Mouse (Mus musculus) midbrain, embryonic 14.5 days (tissue): ENCODE measurements around the gene Rps6kc1. TPM values are rescaled to one million over a fixed set of nuclear protein-coding genes. Genes with fewer than 3 reads are reported as not detected.

Experiments
- ATAC-seq: fragments of 200-750 bp; cut with Nextera tagmentation; 2 replicates; pipeline ENCODE4 v1.8.0; 2017; ENCODE audit warnings: moderate number of reproducible peaks, moderate library complexity; ENCODE audit not compliant: low FRiP score, low TSS enrichment
- DNase-seq: peaks from one replicate; pipeline ENCODE4 v3.0.0-alpha.2; 2015
- H3K27ac ChIP-seq: fragments of 300-500 bp; sonication (generic); replicated peaks from 2 replicates; pipeline ENCODE4 v1.5.1; 2014; ENCODE audit warnings: mild to moderate bottlenecking, low read depth, low read length, moderate library complexity
- H3K27me3 ChIP-seq: fragments of 300-500 bp; sonication (generic); 2 replicates; pipeline ENCODE4 v1.6.1; 2014; ENCODE audit warnings: low read length, control low read depth, mixed read lengths; ENCODE audit not compliant: control insufficient read depth, insufficient read depth
- H3K36me3 ChIP-seq: fragments of 300-500 bp; sonication (generic); 2 replicates; pipeline ENCODE4 v1.6.1; 2014; ENCODE audit warnings: low read length, control low read depth; ENCODE audit not compliant: control insufficient read depth, insufficient read depth
- H3K4me1 ChIP-seq: fragments of 300-500 bp; sonication (generic); 2 replicates; pipeline ENCODE4 v1.6.1; 2014; ENCODE audit warnings: mild to moderate bottlenecking, antibody characterized with exemption, low read length, control low read depth; ENCODE audit not compliant: control insufficient read depth, insufficient read depth
- H3K4me2 ChIP-seq: fragments of 300-500 bp; sonication (generic); 2 replicates; pipeline ENCODE4 v1.6.1; 2014; ENCODE audit warnings: mild to moderate bottlenecking, low read length, moderate library complexity
- H3K4me3 ChIP-seq: fragments of 300-500 bp; sonication (generic); replicated peaks from 2 replicates; pipeline ENCODE4 v1.5.1; 2014; ENCODE audit warnings: low read depth, low read length
- H3K9ac ChIP-seq: fragments of 300-500 bp; sonication (generic); replicated peaks from 2 replicates; pipeline ENCODE4 v1.6.1; 2014; ENCODE audit warnings: mild to moderate bottlenecking, low read length, moderate library complexity
- H3K9me3 ChIP-seq: fragments of 300-500 bp; sonication (generic); 2 replicates; pipeline ENCODE4 v1.6.1; 2016; ENCODE audit warnings: low read length, control low read depth, mixed read lengths; ENCODE audit not compliant: control insufficient read depth
- WGBS: fragments of 180-500 bp; shearing (Covaris S2); extraction: QIAGEN DNeasy Blood & Tissue Kit; methylation state at CpG from one replicate; pipeline ENCODE4 v1.1.7; 2014; 5-methylcytosine and 5-hydroxymethylcytosine counted together
- polyA plus RNA-seq: library from polyadenylated mRNA; unstranded; fragments of >200 nt; fragmentation: Nextera tagmentation; extraction: Ambion mirVana; gene quantifications from 2 replicates; pipeline ENCODE4 v1.2.1, GENCODE M21; 2014

Rps6kc1 gene
- polyA plus RNA-seq, 1 experiment from 2014 or later, result 31.0 TPM

DNA sequence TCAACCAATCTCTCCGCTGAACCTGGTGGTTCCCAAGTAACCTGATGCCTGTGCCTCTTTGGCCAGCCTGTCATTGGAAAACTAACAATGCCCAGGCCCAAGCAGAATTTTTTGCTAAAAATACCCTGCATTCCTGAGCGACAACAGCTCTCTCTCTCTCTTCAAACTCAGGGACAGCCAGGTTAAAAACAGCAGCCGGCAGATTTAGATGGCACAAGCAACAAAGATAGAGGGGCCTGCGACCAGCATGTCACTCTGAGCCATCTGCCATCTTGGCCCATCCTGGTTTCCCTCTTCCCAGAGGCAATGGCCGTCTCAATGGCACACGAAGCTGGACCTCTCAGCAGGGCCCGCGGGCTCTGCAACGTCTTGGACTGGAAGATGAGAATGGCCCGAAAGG, 242.5 kb downstream of the Rps6kc1 start:
- DNase-seq (no peak), ATAC-seq (no peak)

DNA sequence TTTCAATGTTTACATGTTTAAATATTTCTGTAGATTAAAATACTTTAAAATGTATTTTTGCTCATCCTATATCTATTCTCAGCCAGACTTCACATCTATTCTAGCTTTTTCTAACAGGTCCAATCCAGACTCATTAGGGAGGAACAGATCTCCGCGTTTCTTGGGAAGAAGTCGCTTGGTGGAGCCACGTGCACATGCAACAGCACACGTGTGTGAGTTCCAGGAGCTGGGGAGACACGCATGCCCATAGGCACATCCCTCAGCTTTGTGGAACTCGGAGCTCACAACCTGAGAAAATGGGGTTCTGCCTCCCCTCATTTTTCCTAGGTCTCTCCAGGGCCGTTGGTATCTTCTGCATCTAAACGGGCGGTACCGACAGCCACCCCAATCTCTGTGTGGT, 243.7 kb downstream of the Rps6kc1 start:
- WGBS, result 97% methylated on average over 11 of the region's 11 CpGs
- Histone ChIP-seq H3K4me1 (no peaks in the 10 kb centered on the region), H3K27me3 (no peaks in the 10 kb centered on the region), H3K9me3 (no peaks in the 10 kb centered on the region), H3K4me2 (no peak overlapping the region), H3K9ac (no peak overlapping the region), H3K4me3 (no peak overlapping the region), H3K36me3 (no peaks in the 10 kb centered on the region), H3K27ac (no peak overlapping the region)
- ATAC-seq (no peak), DNase-seq (no peak)

More for the DNA sequence above, 242.5 kb downstream of the Rps6kc1 start:
- H3K4me1 ChIP-seq, result no peaks in the 10 kb centered on the region
- H3K9ac ChIP-seq, result no peak overlapping the region
- no peaks in the 10 kb centered on the region for H3K9me3 ChIP-seq
- H3K36me3 ChIP-seq, result no peaks in the 10 kb centered on the region
- H3K4me3 ChIP-seq, result no peak overlapping the region
- no peak overlapping the region for H3K27ac ChIP-seq
- WGBS, result 84% methylated on average over 10 of the region's 10 CpGs
- H3K27me3 ChIP-seq, result no peaks in the 10 kb centered on the region
- H3K4me2 ChIP-seq, result no peak overlapping the region

DNA sequence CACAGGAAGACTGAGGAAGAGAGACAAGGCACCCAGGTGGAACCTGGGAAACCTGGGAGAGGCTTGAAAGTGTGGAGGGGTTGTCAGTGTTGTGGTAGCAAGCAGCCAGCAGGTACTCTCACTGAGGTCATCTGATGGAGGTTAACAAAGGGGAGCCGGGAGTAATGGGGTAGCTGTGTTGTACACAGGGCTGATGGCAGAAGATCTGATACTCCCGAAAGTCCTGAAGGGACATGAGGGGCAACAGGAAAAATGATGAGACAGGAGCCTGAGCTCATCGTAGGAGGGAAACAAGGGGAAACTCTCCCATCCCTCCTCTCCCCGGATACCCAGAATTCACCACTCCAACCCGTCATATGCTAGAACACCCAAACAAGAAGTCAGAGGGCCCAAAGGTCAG, 244.2 kb downstream of the Rps6kc1 start:
- no peak for DNase-seq
- H3K4me3 ChIP-seq, result no peak overlapping the region
- H3K27ac ChIP-seq, result no peak overlapping the region
- no peak for ATAC-seq
- 90% methylated on average over 5 of the region's 5 CpGs for WGBS
- no peak overlapping the region for H3K4me2 ChIP-seq
- no peaks in the 10 kb centered on the region for H3K4me1 ChIP-seq
- H3K9ac ChIP-seq, result no peak overlapping the region
- no peaks in the 10 kb centered on the region for H3K36me3 ChIP-seq
- no peaks in the 10 kb centered on the region for H3K9me3 ChIP-seq
- H3K27me3 ChIP-seq, result no peaks in the 10 kb centered on the region

DNA sequence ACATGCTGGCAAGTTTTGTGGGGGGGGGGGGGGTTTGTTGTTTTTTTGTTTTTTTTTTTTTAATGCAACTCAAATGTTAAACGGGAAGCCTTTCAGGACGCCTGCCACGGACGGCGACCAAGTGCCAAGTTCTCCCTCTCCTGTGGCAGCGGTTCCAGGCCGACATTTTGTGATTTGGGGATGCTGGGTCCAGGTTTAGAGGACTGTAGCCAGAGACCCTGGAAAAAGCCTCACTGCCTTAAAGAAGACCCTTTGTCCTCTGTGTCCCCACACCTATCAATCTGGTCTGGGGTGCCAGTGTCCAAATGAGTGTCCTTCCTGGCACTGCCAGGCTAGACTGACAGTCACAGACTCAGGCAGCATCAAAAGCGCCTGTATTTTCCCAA, 246.1 kb downstream of the Rps6kc1 start:
- Histone ChIP-seq H3K4me2 (no peak overlapping the region), H3K9ac (no peak overlapping the region), H3K27ac (no peak overlapping the region), H3K27me3 (no peaks in the 10 kb centered on the region), H3K4me3 (no peak overlapping the region), H3K9me3 (no peaks in the 10 kb centered on the region), H3K36me3 (no peaks in the 10 kb centered on the region), H3K4me1 (no peaks in the 10 kb centered on the region)
- WGBS, result 73% methylated on average over 8 of the region's 8 CpGs
- ATAC-seq (no peak), DNase-seq (no peak)

DNA sequence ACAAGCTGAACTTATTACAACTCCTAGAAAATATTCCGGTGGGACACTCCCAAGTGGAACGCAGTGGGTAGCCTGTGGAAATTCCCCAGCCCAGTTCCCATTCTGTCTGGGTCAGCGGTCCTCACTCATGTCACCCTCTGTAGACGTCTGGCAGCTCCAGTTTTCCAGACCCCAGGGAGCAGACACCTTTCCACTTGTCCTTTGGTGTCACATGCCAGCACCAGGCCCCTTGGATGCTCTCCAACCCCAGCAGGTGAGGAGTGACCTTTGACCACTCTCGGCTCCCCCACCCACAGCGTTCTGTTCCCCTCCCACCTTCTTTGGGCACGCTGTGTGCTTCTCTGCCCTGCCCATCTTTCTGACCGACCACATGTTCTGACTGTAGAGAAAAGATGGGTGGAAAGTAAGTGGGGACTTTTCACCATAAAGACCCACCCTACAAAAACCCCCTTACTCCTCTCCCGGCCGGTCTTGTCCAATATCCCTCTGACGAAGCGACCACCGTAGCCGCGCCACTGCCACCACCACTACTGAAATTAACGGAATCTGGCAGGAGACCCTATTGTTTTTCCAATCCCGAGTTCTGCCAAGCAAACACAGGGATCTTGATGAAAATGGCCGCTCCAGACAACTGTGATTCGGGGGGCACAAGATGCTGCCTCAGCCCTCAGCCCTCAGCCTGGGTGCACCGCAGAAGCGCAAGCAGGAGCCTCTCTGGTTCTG, 246.6 kb downstream of the Rps6kc1 start:
- no peak overlapping the region for H3K9ac ChIP-seq
- no peak for ATAC-seq
- no peak overlapping the region for H3K4me3 ChIP-seq
- WGBS, result 83% methylated on average over 21 of the region's 21 CpGs
- H3K36me3 ChIP-seq, result no peaks in the 10 kb centered on the region
- no peak overlapping the region for H3K4me2 ChIP-seq
- no peak for DNase-seq
- no peaks in the 10 kb centered on the region for H3K27me3 ChIP-seq
- no peaks in the 10 kb centered on the region for H3K4me1 ChIP-seq
- no peak overlapping the region for H3K27ac ChIP-seq
- H3K9me3 ChIP-seq, result no peaks in the 10 kb centered on the region

DNA sequence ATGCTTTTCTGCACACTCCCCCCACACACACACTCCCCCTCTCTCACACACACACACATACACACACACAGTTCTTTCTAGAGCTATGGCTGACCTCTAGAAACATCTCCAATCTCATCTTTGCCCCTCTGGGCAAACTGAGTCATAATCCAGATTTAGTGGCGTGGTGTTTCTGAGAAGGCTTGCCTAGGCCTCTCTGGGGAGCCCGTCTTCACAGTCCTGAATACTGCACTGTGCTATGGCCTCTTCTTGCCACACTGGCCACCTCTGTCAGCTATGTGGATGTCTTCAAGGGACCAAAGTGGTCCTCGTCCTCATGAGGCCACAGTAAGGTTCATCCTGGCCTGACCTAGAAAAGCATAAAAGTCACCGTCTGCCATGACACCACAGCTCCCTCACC, 247.6 kb downstream of the Rps6kc1 start:
- no peak overlapping the region for H3K27ac ChIP-seq
- no peak for ATAC-seq
- H3K4me1 ChIP-seq, result no peaks in the 10 kb centered on the region
- no peaks in the 10 kb centered on the region for H3K9me3 ChIP-seq
- no peak overlapping the region for H3K4me3 ChIP-seq
- H3K9ac ChIP-seq, result no peak overlapping the region
- DNase-seq, result no peak
- no peak overlapping the region for H3K4me2 ChIP-seq
- H3K27me3 ChIP-seq, result no peaks in the 10 kb centered on the region
- H3K36me3 ChIP-seq, result no peaks in the 10 kb centered on the region
- WGBS, result 87% methylated on average over 4 of the region's 4 CpGs

DNA sequence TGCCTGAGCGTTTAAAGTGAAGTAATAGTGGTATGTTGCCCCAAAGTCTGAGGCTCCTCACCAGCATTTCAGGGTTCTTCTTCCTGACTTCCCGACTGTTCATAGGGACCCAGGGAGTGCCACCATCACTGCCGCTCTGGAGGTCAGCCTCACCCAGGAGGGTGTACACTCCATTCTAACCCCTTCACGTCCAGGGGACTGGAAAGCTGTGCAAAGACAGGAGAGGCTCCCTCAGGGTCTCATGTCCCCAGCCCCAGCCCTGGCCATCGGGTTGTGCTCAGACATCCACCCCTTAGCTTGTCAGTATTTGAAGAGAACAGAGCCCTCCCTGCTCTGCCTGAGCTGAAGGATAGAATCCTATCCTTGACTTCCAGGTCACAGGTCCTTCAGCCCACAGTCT, 248.8 kb downstream of the Rps6kc1 start:
- DNase-seq (no peak), ATAC-seq (no peak)
- H3K9me3 ChIP-seq, result no peaks in the 10 kb centered on the region
- H3K4me3 ChIP-seq, result no peak overlapping the region
- H3K36me3 ChIP-seq, result no peaks in the 10 kb centered on the region
- H3K27me3 ChIP-seq, result no peaks in the 10 kb centered on the region
- no peaks in the 10 kb centered on the region for H3K4me1 ChIP-seq
- no peak overlapping the region for H3K9ac ChIP-seq
- H3K27ac ChIP-seq, result no peak overlapping the region
- WGBS, result 80% methylated on average over 5 of the region's 5 CpGs
- no peak overlapping the region for H3K4me2 ChIP-seq

DNA sequence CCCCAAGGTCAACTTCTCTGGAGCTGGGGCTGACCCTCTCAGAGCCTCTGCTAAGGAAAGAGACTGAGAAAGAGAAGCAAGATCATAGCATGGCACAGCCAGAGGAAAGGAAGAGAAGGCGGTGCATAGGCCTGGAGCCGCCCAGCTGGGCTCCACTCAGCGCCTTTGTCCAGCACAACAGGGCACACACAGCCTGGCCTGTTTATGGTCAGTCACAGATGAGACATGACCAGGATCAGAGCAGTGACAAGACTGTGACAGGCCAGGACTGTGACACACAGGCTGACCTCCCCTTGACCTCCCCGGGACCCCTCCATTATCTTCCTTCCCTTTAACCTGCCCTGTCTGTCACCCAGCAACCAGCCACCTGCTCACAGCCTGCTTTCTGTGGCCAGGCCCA, 249.8 kb downstream of the Rps6kc1 start:
- ATAC-seq (no peak), DNase-seq (no peak)
- no peak overlapping the region for H3K27ac ChIP-seq
- H3K4me2 ChIP-seq, result no peak overlapping the region
- H3K36me3 ChIP-seq, result no peaks in the 10 kb centered on the region
- no peaks in the 10 kb centered on the region for H3K4me1 ChIP-seq
- H3K27me3 ChIP-seq, result no peaks in the 10 kb centered on the region
- no peaks in the 10 kb centered on the region for H3K9me3 ChIP-seq
- H3K4me3 ChIP-seq, result no peak overlapping the region
- H3K9ac ChIP-seq, result no peak overlapping the region
- WGBS, result 34% methylated on average over 4 of the region's 4 CpGs

DNA sequence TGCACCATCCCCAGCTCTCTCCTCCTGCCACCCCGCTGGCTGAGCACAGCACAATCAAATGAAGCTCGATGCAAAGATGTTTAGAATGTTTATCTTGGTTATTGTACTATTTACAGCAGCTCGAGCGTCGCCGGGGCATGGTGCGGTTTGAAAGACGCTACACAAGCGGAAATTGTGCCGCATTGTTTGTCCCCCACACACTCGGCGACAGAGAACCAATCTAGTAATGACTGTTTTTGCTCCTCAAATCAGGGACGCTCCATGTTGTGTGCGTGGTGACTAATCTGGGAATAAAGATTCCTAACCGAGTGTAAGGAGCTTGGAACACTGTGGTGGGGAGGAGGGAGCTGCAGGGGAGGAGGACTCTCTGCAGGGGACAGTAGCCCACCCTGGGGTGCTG, 250.3 kb downstream of the Rps6kc1 start:
- 60% methylated on average over 15 of the region's 15 CpGs for WGBS
- H3K27ac ChIP-seq, result no peak overlapping the region
- DNase-seq, result no peak

More for the DNA sequence above, 250.3 kb downstream of the Rps6kc1 start:
- no peak overlapping the region for H3K9ac ChIP-seq
- H3K4me3 ChIP-seq, result no peak overlapping the region
- H3K36me3 ChIP-seq, result no peaks in the 10 kb centered on the region
- ATAC-seq, result no peak
- H3K4me2 ChIP-seq, result no peak overlapping the region
- H3K9me3 ChIP-seq, result no peaks in the 10 kb centered on the region
- no peaks in the 10 kb centered on the region for H3K27me3 ChIP-seq
- H3K4me1 ChIP-seq, result peaks cover 4% of the 10 kb centered on the region; the same call in 1 of the 2 replicates
